Mouse (Mus musculus): ENCODE results near the gene Dnm3.

Dnm3 gene

DNA sequence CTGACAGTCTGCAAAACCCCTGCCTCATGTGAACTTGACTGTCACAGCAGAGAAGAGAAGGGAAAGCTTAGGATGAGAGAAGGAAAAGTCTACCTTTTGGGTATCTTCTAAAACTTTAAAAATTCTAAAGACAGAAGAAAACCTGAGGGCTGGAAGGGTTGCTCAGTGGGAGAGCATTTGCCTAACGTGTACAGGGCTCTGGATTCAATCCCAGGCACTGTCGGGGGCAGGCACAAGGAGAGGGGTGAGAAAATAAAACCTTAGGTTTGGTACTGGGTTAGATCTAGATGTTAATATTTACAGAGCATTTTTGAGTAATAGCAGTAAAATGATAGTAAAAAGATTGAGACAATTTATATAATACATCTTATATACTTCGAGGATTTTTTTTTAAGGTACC lies 353.4 kb downstream of the Dnm3 start:
- no peak for DNase-seq (ENCODE audit: low read depth in 1 of 2, low spot score in 2 of 2)

DNA sequence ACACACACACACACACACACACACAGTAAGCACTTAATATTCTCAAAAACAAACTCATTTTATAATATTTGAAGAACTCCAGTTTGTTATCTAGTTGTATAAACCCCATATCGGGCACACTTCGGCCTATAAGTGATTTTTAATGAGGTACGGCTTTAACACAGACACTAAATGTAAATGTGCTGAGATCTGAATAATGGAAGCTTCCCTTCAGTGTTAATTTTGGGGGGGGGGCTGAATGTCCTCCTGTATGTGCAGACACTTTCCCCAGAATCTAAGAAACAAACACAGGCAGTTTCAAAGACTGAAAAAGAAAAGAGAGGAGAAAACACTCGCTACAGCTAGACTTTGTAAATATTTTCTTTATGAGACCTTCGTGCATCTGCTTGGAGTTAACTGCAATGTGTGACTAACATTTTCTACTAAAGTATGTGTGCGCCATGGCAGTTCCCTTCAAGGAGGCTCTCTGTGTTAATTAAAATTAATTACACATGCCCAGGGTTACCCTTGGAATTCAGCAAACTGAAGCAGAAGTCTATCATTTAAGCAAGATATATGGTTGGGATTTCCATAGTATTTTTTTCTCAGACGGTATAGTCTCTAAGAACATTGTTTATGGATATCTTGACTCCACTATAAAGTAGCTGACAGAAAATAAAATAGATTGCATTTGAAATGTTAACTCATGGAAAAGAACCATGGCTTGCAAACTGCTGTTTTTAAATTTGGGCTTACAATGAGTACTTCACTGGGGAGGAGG lies 356.2 kb downstream of the Dnm3 start:
- no peak for DNase-seq (ENCODE audit: low read depth in 1 of 2, low spot score in 2 of 2)

DNA sequence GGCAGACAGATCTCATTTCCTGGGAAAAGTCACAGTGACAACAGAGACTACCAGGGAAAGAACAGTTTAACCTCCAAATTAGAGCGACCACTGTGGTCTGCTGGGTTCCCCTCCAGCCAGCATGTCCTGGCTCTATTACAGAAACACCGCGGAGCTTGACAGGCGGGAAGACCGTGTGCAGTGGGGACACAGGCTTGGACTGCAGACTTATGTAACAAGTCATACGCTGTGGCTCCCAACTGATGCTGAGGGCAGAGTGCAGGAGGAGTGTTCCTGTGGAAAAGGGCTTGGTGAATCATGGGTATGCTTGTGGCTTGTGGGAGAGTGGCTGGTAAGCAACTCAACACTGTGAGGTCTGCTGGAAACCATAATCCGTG lies 368.4 kb downstream of the Dnm3 start:
- no peak for DNase-seq (ENCODE audit: low read depth in 1 of 2, low spot score in 2 of 2)

DNA sequence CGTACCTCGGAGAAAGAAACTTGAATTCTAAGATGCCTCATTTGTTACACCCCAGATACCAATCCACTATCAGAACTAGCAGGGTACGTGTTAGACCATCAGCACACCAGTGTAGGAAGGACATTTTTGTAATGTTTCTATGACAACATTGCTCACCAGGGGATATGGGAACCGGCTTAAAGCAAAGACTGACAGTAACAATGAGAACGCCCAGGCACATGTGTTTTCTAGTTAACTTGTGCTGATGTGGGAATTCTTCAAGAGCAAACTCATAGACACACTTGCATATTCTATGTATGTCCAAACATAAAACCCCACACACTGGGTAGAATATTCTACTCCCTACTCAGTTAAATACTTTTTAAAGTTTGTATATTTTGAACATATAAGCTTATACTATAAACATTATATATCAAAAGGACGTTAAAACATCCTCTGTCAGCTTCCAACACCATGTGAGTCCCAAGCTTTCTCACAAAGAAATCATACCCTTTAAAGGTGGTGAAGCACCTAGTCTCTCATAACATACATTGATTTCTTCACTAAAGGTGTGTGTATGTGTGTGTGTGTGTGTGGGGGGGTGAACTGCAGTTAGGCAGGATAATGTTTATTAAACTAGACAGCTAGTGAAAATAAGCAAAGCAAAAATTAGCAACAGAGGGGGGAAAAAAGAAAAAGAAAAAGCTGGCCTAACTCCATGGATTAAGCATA lies 369.0 kb downstream of the Dnm3 start:
- DNase-seq (ENCODE audit: low read depth in 1 of 2, low spot score in 2 of 2), result no peak

DNA sequence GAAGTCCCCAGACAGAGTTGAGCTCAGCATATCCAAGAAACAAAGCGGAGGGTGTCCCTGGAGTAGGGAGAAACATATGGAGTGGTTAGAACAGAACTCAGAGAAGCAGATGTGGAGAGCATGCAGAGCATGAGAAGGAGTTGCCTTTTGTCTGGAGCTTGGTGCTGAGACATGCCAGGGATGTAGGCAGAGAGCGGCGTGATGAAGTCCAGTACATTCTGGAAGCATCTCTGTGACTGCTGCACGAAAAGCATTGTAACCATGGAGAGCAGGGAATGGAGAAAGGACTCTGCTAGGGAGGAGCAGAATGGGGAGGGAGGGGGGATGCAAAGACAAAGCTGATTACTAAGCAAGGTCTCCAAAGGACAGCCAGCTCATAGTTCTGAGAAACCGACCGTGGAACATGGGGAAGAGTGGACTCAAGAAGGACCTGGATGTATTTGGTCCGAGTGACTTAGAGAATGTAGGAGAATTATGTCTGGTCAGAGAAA lies 369.6 kb downstream of the Dnm3 start:
- no peak for DNase-seq (ENCODE audit: low read depth in 1 of 2, low spot score in 2 of 2)

DNA sequence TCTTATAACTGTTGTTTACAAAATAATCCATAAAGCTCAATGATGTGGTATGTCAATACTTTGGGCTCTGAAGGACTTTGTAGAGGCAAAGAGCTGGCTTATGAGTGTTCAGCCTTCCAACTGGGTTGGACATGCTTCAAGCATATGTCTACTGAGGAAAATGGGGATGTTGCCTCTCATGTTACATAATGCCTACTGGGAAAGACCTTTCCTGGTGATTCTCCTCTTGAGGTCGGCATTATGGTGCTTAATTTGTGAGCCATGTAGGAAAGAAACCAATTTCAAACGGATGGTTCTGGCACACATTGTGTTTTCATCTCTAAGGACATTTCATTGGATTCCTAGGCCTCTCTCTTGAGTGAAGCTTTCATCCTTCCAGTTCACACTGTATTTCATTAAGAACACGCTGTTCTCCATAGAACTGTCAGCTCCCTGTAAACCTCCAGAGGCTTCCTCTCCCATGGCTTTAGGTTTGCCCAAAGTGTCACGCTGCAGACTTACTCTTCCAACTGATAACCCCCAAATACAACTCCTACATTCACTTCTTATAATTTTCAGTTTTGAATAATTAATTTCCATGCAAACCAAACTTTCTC lies 370.7 kb downstream of the Dnm3 start:
- DNase-seq (ENCODE audit: low read depth in 1 of 2, low spot score in 2 of 2), result no peak

DNA sequence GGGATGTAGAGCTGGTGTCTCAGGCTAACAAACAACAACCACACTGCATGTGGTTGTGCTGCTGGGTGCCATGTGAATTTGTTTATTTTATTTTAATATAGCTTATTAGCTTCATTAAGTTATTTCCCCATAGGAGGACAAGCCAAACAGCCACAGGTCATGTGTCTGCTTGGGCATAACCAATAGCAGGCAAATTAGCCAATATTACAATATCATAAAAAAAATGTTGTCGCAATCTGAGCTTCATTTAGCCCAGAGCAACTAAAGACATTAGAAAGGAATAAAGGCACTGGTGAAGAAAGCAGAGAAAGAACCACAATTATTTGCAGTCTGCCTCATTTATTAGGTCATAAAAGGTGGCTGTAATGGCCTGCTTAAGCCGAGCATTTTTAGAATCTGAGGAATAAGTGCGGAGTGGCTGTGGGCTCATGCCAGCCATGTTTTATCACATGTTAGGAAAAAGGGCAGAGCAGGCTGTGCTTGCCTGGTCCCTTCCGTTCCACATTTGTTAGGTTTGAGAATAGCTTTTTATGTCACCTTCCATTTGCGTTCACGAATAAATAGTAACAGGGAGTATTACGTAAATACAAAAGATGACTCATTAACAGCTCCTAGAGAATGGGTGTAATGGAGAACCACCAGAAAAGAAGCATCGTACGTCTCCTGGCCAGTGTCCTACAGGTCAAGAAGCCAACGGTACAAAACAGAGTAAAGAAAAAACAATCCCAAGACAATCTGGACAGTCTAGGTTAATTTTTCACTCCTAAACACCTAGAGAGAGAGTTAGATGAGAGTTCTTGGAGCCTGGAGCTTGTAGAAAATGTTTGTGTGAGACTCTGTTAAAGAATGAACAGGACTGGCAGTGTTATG lies 376.6 kb downstream of the Dnm3 start:
- DNase-seq (ENCODE audit: low read depth in 1 of 2, low spot score in 2 of 2), result no peak

DNA sequence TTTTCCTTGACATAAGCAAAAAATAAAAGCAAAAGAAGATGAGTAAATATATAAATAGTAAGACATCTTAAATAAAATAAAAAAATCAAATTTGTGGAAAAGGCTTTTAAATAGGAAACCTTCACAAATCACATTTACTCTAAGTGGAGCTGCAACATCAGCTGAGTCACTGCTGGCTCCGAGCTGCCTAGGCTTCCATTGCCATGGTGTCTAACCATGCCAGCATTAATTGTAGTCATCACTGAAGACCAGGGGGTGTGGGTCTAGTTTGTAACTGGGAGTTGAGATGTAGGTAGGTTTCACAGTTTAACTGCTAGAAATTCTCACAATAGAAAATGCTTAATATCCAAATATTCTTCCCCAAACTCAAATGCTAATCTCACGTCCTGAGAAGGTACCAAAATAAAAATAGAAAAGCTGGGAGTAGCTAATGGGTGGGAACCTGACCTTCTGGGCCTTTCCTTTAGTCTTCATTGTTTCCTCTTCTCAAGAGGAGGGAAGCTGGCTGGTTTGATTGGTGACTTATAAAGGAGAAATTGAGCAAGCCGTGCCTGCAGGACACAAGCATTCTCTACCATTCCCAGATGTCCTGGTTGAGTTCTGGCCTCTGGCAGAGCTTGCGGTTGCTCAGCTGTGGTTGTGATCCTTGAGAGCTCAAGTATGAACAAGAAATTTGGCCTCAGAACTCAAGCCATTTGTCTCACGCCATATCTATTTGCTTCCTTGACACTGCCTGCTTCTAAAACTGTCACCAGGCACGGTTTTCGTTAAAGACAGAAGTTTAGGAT lies 377.6 kb downstream of the Dnm3 start:
- DNase-seq (ENCODE audit: low read depth in 1 of 2, low spot score in 2 of 2), result no peak

DNA sequence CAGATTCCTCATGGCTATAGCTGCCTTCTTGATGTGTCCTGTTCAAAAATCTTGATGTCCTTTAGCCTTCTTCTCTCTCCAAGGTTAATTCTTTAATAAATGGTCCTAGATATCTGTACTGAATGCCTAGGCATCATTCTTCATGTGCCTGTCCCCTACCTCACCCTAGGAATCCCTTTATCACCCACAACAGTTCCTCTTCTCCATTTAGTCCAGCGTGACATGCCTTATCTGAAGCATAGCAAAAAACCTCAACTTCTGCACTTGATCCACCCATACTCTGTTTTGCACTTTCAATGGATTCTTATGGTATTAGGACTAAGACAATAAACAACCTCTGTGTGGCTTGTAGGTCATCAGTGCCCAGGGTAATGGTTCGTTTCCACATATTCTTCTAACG lies 378.6 kb downstream of the Dnm3 start:
- DNase-seq (ENCODE audit: low read depth in 1 of 2, low spot score in 2 of 2), result no peak

DNA sequence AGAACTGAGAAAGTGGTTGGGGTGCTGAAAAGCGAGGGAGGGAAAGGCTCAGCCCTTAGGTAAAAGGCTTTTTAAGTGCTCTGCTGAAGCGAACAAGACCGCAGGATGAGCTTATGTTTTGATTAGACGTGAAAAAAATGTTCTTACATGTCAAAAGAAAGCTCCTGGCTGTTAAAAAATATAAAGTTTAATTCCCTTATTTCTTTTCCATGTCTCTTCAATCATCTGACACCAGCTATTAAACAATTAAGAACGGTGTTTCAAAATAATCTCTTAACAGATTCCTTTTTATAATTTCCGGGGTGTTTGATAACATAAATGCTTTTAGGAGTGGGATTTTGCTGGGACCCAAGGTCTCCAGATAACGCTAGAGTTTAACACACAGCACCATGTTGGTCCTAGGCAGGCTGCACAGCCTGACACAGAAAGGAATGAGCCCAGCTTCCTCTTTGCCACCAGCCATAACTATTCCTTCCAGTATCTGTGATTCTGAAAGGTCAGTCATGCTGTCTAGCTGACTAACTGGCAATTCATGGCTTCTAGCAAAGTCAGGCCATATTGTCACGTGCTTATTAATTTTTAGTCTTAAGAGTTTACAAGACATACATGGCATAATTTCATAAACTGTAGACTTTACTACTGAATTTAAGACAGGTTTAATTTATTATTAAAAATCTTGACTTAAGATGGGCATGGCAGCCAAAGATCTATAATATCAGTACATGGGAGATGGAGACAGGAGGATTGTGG lies 383.1 kb downstream of the Dnm3 start:
- no peak for DNase-seq (ENCODE audit: low read depth in 1 of 2, low spot score in 2 of 2)

DNA sequence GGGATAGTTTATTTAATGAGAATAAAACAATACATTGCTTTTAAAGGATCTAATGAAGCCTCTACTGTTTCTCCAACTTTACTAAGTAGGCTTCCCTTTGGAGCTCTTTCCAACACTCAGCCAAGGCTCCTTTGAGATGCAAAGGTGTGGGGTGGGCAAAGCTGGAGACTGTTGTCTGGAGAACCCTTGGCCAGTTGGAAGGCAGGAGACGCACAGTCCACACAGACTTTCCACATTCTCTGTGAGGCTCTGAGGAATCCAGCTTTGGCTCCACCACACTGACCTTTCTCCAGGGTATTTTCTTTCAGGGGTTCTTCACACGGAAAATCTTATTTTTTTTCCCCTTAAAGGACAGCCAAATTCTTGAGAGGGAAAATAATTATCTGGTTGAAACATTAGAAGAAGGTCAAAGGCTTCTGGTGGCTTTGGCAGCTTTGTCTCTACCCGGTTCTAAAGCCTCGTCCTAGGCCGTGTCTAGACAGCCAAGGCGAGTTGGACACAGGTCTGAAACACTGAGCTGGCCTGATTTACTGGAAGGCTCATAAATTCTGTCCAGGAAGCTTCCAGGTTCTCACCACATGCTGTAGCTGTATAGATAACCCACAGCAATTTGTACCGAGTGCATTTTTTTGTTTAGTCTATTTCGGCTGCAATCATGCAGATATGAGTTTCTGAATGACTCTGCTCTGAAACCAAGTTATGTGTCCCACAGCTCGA lies 383.9 kb downstream of the Dnm3 start:
- no peak for DNase-seq (ENCODE audit: low read depth in 1 of 2, low spot score in 2 of 2)

DNA sequence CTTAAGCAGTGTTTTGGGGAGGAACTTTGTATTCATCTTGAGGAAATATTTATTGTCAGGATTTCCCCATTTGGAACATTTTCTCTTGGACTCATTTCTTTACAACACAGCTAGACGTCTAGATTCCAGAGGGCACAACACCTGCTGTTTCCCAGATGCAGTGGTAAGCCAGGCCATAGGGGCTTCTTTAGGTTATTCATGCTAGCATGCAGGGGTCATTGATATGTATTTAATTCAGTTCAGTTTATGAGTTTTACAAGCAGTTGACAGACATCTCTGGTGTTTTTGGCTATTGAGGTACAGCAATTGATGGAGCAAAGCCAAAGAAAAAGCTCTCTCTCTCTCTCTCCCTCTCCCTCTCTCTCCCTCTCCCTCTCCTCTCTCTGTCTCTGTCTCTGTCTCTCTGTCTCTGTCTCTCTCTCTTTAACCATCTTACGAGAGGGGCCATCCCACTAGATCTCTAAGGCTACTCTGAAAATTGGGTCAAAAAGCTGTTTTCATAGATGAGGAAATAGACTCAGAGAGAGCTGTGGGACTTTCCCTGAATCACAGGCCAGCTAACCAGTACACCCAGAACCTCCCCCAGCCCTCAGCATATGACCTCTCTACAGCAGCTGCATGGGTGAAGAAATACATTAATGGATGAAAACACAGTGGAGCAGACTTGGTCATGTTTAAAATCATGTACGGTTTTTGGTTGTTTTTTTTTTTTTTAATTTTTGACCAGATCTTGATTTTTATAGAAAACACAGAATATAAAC lies 384.8 kb downstream of the Dnm3 start:
- no peak for DNase-seq (ENCODE audit: low read depth in 1 of 2, low spot score in 2 of 2)

DNA sequence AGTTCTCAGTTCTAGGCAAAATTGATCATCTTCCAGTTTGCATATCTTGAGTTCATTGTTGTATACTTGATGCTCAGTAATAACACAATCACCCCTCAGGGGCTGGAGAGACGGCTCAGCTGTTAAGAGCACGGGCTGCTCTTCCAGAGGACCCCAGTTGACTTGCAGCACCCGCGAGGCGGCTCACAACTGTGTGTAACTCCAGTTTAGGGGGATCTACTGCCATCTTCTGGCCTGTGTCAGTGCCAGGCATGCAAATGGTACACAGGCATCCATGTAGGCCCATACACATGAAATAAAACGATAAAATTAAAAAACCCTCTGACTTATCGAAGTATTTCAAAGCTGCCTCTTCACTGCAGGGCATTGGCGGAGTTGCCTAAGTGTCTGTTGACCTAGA lies 385.4 kb downstream of the Dnm3 start:
- no peak for DNase-seq (ENCODE audit: low read depth in 1 of 2, low spot score in 2 of 2)

DNA sequence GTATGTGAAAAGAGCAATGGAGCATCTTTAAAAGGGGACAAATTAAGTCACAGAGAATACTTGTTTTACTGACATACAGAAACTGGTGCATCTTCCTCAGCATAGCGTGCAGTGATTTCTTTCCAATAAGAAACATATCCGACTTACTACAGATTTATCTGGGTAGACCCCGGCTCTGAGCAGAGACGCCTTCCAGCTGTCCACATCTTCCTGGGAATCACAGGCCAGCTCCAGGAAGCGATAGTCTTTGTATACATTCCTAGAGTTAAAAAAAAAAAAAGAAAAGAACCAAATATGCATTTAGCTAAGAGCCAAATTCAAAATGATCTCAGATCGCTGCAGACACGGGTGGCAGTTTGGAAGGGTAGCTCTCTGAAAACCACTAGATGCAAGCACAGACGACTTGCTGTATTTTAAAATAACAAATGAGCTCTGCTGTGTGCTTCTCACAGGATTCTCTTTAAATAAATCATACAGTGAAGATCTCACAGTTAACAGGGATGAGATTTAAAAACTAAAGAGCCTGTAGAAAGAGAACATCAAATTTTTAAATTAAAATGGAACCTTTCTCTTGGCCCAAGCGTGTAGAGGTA lies 393.9 kb downstream of the Dnm3 start:
- DNase-seq (ENCODE audit: low read depth in 1 of 2, low spot score in 2 of 2), result no peak

DNA sequence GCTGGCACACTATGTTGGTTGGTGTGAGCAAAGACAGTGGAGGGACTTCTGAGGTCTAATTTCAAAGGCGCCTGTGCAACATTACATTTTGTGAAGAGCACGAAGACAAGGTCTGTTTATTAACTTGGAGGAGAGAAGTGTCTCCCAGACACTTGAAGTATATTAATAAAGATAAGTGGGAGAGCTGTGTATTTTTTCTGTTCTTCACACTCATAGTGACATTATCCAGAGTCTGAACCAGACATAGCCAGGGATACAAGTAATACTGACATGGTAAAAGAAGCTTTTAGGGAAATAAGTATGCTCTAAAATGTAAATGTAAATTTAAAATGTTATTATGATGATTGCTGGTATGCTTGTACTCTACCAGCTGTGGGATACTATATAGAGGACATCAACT lies 394.5 kb downstream of the Dnm3 start:
- no peak for DNase-seq (ENCODE audit: low read depth in 1 of 2, low spot score in 2 of 2)

DNA sequence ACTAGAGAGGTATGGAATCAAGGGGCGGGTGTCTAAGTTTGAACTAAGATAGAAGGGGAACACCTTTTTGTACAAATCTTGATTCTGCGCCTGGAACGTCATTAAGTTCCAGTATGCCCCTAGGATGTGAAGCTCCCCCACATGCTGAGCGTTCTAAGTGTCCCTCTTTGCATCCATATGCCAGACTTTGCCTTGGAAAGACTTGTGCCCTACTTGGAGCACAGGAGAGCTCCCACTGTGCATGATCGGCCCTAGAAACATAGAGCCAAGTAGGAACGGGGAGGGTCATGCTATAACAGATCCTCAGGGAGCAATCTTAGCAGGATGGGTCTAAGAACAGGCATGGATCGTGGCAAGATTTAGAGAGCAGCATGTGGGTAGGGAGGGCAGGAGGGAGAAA lies 395.1 kb downstream of the Dnm3 start:
- DNase-seq (ENCODE audit: low read depth in 1 of 2, low spot score in 2 of 2), result no peak

DNA sequence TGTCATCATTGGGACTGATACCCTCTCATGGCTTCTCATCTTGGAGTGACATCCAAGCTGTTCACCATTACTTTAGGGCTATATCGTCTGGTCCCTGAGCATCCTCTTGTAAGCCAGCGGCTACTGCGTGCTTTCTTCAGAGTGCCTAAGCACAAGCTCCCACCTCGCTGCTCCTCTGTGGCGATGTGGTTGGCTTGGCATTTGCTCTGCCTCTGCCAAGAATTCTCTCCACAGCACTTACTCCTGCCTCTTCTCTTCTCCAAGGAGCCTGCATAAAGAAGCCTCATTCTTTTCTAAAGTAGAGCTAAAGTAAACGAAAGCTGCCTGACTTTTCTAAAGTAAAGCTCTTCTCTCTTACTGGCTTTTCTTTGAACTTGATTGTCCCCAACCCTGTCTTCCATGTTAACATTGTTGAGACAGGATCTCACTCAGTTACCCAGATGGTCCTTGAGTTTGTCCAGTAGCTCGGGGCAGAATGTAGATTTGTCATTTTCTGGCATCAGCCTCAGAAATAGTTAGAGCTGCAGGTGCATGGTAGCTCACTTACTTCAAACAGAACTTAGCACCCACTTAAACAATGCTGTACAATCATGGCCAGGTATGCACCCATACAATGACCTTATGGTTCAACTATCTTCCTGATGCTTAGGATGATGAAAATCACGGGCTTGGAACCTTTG lies 396.0 kb downstream of the Dnm3 start:
- DNase-seq (ENCODE audit: low read depth in 1 of 2, low spot score in 2 of 2), result no peak

DNA sequence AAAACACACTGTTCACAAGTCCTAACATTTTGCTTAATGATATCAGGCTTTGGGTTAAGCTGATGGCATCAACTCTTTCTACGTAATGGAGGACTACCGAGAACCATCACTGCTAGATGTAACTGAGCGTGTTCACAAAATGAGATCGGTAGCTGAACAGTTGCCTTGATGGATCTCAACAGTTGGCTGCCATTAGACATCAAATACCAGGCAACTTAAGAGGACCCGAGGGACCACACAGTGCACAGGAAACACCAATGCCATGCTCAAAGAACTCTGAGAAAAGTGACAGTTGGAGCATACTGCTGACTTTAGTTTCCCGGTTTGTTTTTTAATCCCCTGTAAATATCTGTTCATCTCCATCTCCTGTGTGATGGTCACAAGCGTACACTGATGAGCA lies 397.8 kb downstream of the Dnm3 start:
- no peak for DNase-seq (ENCODE audit: low read depth in 1 of 2, low spot score in 2 of 2)

Measured in monocyte, adult 2 months (primary cell).